Mouse (Mus musculus) G1E (cell line): Measurements from ENCODE around the gene P3h4.

Source experiments
- CTCF ChIP-seq: IDR thresholded peaks from 2 replicates; pipeline ENCODE4 v1.5.1; 2012; ENCODE audit warnings: low read depth, low read length, inconsistent platforms, mixed read lengths
- GATA1 ChIP-seq: IDR thresholded peaks from 2 replicates; pipeline ENCODE4 v1.6.1; 2012; ENCODE audit warnings: borderline replicate concordance, low read length, inconsistent platforms, mixed read lengths
- POLR2AphosphoS5 ChIP-seq: IDR thresholded peaks from 2 replicates; pipeline ENCODE4 v1.6.1; 2012; ENCODE audit warnings: low read depth, low read length, inconsistent platforms; ENCODE audit not compliant: insufficient replicate concordance

GRCm38 (mm10) chr11:100406273-100406672, 8.4 kb downstream of the P3h4 start:
- TF ChIP-seq GATA1: no peak
- no peak for TF ChIP-seq CTCF
- TF ChIP-seq POLR2AphosphoS5: no peak
